Mouse (Mus musculus): ENCODE measurements at regions not wholly inside any gene's neighbourhood (a gene's known extent, or its start where the extent isn't known, plus 50 kb on each side); places are given as distances from the start of the nearest gene placed in this dataset.

DNA sequence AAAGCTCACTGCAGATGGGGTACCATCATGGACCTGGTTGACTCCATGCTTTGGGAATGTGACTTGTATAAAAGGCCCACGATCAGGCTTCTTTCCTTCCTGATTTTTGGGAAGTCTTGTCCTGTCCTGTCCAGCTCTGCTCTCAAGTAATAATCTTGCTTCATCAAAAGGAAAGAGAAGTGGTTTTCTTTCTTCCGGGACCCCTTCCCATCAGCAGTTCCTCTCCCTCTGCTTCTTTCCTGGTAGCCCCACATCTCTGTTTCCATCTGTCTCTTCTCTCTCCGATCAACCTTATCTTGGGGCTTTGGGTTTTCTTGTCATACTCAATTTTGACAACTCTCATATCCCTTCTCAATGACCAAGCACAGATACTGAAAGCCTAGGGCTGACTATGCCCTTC, 1301.4 kb upstream of the A1bg start:
- TF ChIP-seq EP300 (IDR thresholded peaks at IDR 0.05; ENCODE audit: insufficient read depth, low read depth, low read length) (no peak), CTCF (IDR thresholded peaks at IDR 0.05) (no peak), POLR2A (IDR thresholded peaks at IDR 0.05; ENCODE audit: insufficient read depth, low read depth, low read length) (no peak)

Data from heart, adult 2 months (tissue).